10 mouse cellular contexts compared by ENCODE assay signal in genomic region chr19:56393311-56393866, GRCm38 (mm10).
"Had no signal": no experiment of that assay in that cellular context is flagged by ENCODE, and none has a peak within 500 bp of the region (broad histone marks: within the 10 kb centered on the region; RNA-seq: fewer than 3 reads in every experiment).

No protein-coding gene starts in this region.

- H3K4me2 ChIP-seq: limb, embryonic 12.5 days; lung, embryonic 14.5 days; midbrain, embryonic 12.5 days; stomach, embryonic 15.5 days had no signal

- ATAC-seq: intestine, embryonic 16.5 days; midbrain, embryonic 16.5 days had no signal

- DNase-seq: kidney, adult 8-10 months; kidney, postnatal 36 days; lung, postnatal 10 days; right cerebral cortex, postnatal 14 days had no signal

- H3K9ac ChIP-seq: limb, embryonic 12.5 days; lung, embryonic 14.5 days; midbrain, embryonic 12.5 days; stomach, embryonic 15.5 days had no signal

- H3K36me3 ChIP-seq: limb, embryonic 12.5 days; midbrain, embryonic 12.5 days; stomach, embryonic 15.5 days had no signal

- H3K9me3 ChIP-seq: limb, embryonic 12.5 days; midbrain, embryonic 12.5 days; stomach, embryonic 15.5 days had no signal

- H3K4me3 ChIP-seq: limb, embryonic 12.5 days; midbrain, embryonic 12.5 days; stomach, embryonic 15.5 days had no signal

- H3K27ac ChIP-seq: limb, embryonic 12.5 days; midbrain, embryonic 12.5 days; stomach, embryonic 15.5 days had no signal
